Mouse (Mus musculus) CH12.LX (cell line): ENCODE measurements around the gene Hist1h4k. TPM values are rescaled to one million over a fixed set of nuclear protein-coding genes. Genes with fewer than 3 reads are reported as not detected.

Experiments used
- DNase-seq: peaks from one replicate; pipeline ENCODE4 v3.0.0-alpha.2; 2013; ENCODE audit errors: extremely low read depth
- H3K27ac ChIP-seq: 2 replicates; pipeline ENCODE4 v1.5.1; 2012; ENCODE audit warnings: low read depth, mild to moderate bottlenecking, control low read depth, moderate library complexity; ENCODE audit not compliant: insufficient read depth
- H3K27me3 ChIP-seq: replicated peaks from 2 replicates; pipeline ENCODE3; 2012; ENCODE audit warnings: inconsistent platforms
- H3K36me3 ChIP-seq, 2 experiments: replicated peaks in 1 of 2; 2 replicates each; pipeline versions ENCODE3 to v1.6.1; 2012; ENCODE audit warnings: inconsistent platforms in 1 of 2, low read length in 1 of 2, mild to moderate bottlenecking in 1 of 2, mixed read lengths in 1 of 2, moderate library complexity in 1 of 2; ENCODE audit not compliant: control insufficient read depth in 1 of 2, insufficient read depth in 1 of 2
- H3K4me1 ChIP-seq, 2 experiments: 2 replicates each; pipeline ENCODE4 v1.6.1; 2012; ENCODE audit warnings: inconsistent platforms in 1 of 2, moderate library complexity in 1 of 2; ENCODE audit not compliant: insufficient read depth in 2 of 2, control insufficient read depth in 1 of 2
- H3K4me2 ChIP-seq: 2 replicates; pipeline ENCODE4 v1.6.1; 2012; ENCODE audit warnings: low read depth, mild to moderate bottlenecking, control low read depth; ENCODE audit not compliant: poor library complexity, insufficient read depth, severe bottlenecking
- H3K4me3 ChIP-seq, 3 experiments: fragments of 150-350 bp in 1 of 3; sonication (generic) in 1 of 3; replicated peaks in 1 of 3; 2 replicates each; pipeline versions ENCODE3 to v1.5.1; 2011 to 2012; ENCODE audit warnings: low read depth in 2 of 3, low read length in 2 of 3, mild to moderate bottlenecking in 2 of 3, moderate library complexity in 2 of 3, control low read depth in 1 of 3, improper control_type of control experiment in 1 of 3, inconsistent platforms in 1 of 3, mixed read lengths in 1 of 3; ENCODE audit not compliant: poor library complexity in 1 of 3
- H3K79me2 ChIP-seq: replicated peaks from 2 replicates; pipeline ENCODE4 v1.6.1; 2012; ENCODE audit warnings: mild to moderate bottlenecking, moderate library complexity; ENCODE audit not compliant: control insufficient read depth, poor library complexity, insufficient read depth, severe bottlenecking; ENCODE audit errors: extremely low read depth
- H3K9ac ChIP-seq: 2 replicates; pipeline ENCODE4 v1.6.1; 2012; ENCODE audit warnings: low read depth, mild to moderate bottlenecking, control low read depth, moderate library complexity; ENCODE audit not compliant: insufficient read depth
- H3K9me3 ChIP-seq: replicated peaks from 2 replicates; pipeline ENCODE3; 2012; ENCODE audit warnings: low read length, inconsistent platforms, mixed read lengths
- BHLHE40 ChIP-seq: IDR thresholded peaks from 2 replicates; pipeline ENCODE4 v1.6.1; 2011; ENCODE audit warnings: mild to moderate bottlenecking, low read depth, low read length, improper control_type of control experiment
- CHD1 ChIP-seq: IDR thresholded peaks from 2 replicates; pipeline ENCODE4 v1.6.1; 2012; ENCODE audit warnings: low read depth, low read length, improper control_type of control experiment, inconsistent platforms
- CHD2 ChIP-seq: IDR thresholded peaks from 2 replicates; pipeline ENCODE4 v1.6.1; 2011; ENCODE audit warnings: low read length, improper control_type of control experiment
- E2F4 ChIP-seq: IDR thresholded peaks from 2 replicates; pipeline ENCODE4 v1.6.1; 2011; ENCODE audit warnings: low read depth, low read length, improper control_type of control experiment; ENCODE audit not compliant: insufficient replicate concordance
- ETS1 ChIP-seq: conservative IDR thresholded peaks from 2 replicates; pipeline ENCODE4 v1.6.1; 2012; ENCODE audit warnings: low read depth, mild to moderate bottlenecking, inconsistent platforms, low read length, improper control_type of control experiment, moderate library complexity
- HCFC1 ChIP-seq: IDR thresholded peaks from 2 replicates; pipeline ENCODE4 v1.6.1; 2012; ENCODE audit warnings: low read depth, mild to moderate bottlenecking, inconsistent platforms, low read length, improper control_type of control experiment
- KAT2A ChIP-seq: IDR thresholded peaks from 2 replicates; pipeline ENCODE4 v1.6.1; 2012; ENCODE audit warnings: low read length, improper control_type of control experiment, inconsistent platforms; ENCODE audit not compliant: insufficient replicate concordance
- MAFK ChIP-seq: IDR thresholded peaks from 2 replicates; pipeline ENCODE4 v1.6.1; 2011; ENCODE audit warnings: low read length, improper control_type of control experiment; ENCODE audit not compliant: insufficient replicate concordance
- MAZ ChIP-seq: IDR thresholded peaks from 2 replicates; pipeline ENCODE4 v1.6.1; 2012; ENCODE audit warnings: low read depth, mild to moderate bottlenecking, inconsistent platforms, low read length, improper control_type of control experiment, moderate library complexity
- MEF2A ChIP-seq: IDR thresholded peaks from 2 replicates; pipeline ENCODE4 v1.6.1; 2014; ENCODE audit warnings: low read depth, mild to moderate bottlenecking, inconsistent platforms, low read length, improper control_type of control experiment, borderline replicate concordance
- MXI1 ChIP-seq: IDR thresholded peaks from 2 replicates; pipeline ENCODE4 v1.6.1; 2011; ENCODE audit warnings: mild to moderate bottlenecking, low read depth, low read length, improper control_type of control experiment
- POLR2A ChIP-seq: IDR thresholded peaks from 2 replicates; pipeline ENCODE4 v1.6.1; 2011; ENCODE audit warnings: low read depth, mild to moderate bottlenecking, improper control_type of control experiment, low read length
- POLR2AphosphoS2 ChIP-seq: IDR thresholded peaks from 2 replicates; pipeline ENCODE4 v1.6.1; 2011; ENCODE audit warnings: low read depth, low read length, improper control_type of control experiment
- RAD21 ChIP-seq: IDR thresholded peaks from 2 replicates; pipeline ENCODE4 v1.6.1; 2011; ENCODE audit warnings: low read depth, mild to moderate bottlenecking, low read length, improper control_type of control experiment, moderate library complexity
- RCOR1 ChIP-seq: conservative IDR thresholded peaks from 2 replicates; pipeline ENCODE4 v1.6.1; 2012; ENCODE audit warnings: low read depth, mild to moderate bottlenecking, inconsistent platforms, low read length, improper control_type of control experiment
- SIN3A ChIP-seq: IDR thresholded peaks from 2 replicates; pipeline ENCODE4 v1.6.1; 2012; ENCODE audit warnings: low read length, improper control_type of control experiment, inconsistent platforms
- SMC3 ChIP-seq: IDR thresholded peaks from 2 replicates; pipeline ENCODE4 v1.6.1; 2011; ENCODE audit warnings: low read depth, low read length, improper control_type of control experiment
- TBP ChIP-seq: conservative IDR thresholded peaks from 2 replicates; pipeline ENCODE4 v1.6.1; 2011; ENCODE audit warnings: low read depth, low read length, improper control_type of control experiment
- TCF12 ChIP-seq: IDR thresholded peaks from 2 replicates; pipeline ENCODE4 v1.6.1; 2014; ENCODE audit warnings: low read depth, mild to moderate bottlenecking, inconsistent platforms, low read length, improper control_type of control experiment
- USF2 ChIP-seq: conservative IDR thresholded peaks from 2 replicates; pipeline ENCODE4 v1.6.1; 2011; ENCODE audit warnings: low read depth, low read length, improper control_type of control experiment
- ZC3H11A ChIP-seq: IDR thresholded peaks from 2 replicates; pipeline ENCODE4 v1.6.1; 2012; ENCODE audit warnings: low read depth, mild to moderate bottlenecking, inconsistent platforms, low read length, improper control_type of control experiment
- ZKSCAN1 ChIP-seq: IDR thresholded peaks from 2 replicates; pipeline ENCODE4 v1.6.1; 2012; ENCODE audit warnings: low read depth, inconsistent platforms, low read length, improper control_type of control experiment, borderline replicate concordance
- ZNF384 ChIP-seq: IDR thresholded peaks from 2 replicates; pipeline ENCODE4 v1.6.1; 2012; ENCODE audit warnings: low read depth, low read length, improper control_type of control experiment, inconsistent platforms
- dilution Hi-C: fragments of 300-500 bp; cut with MboI; formaldehyde crosslinking; loops from 2 replicates; pipeline ENCODE4 v1.14.3; 2020; ENCODE audit warnings: low sequenced_read_pairs; ENCODE audit not compliant: extremely low pct_unique_long_range_greater_than_20kb, extremely low pct_ligation_motif_present
- in situ Hi-C: fragments of 300-500 bp; cut with MboI; formaldehyde crosslinking; loops from 3 replicates; pipeline ENCODE4 v1.14.3; 2019; ENCODE audit warnings: low sequenced_read_pairs, low pct_ligation_motif_present, low pct_unique_long_range_greater_than_20kb, mixed read lengths
- polyA plus RNA-seq: library from polyadenylated mRNA; unstranded; fragments of >175 nt; gene quantifications from 2 replicates; pipeline ENCODE4 v1.2.1, GENCODE M21; 2012; ENCODE audit warnings: low read depth; ENCODE audit not compliant: insufficient read length
- total RNA-seq, 2 experiments: library from RNA; depleted of rRNA; stranded (reverse); fragments of 300-350 nt in 1 of 2; fragments of >200 nt in 1 of 2; gene quantifications; 2 replicates each; pipeline ENCODE4 v1.2.3; 2012 to 2014

Gene Hist1h4k
- total and polyA plus RNA-seq, 3 experiments, result 13.2 to 4,319 (median 25.4) TPM

DNA sequence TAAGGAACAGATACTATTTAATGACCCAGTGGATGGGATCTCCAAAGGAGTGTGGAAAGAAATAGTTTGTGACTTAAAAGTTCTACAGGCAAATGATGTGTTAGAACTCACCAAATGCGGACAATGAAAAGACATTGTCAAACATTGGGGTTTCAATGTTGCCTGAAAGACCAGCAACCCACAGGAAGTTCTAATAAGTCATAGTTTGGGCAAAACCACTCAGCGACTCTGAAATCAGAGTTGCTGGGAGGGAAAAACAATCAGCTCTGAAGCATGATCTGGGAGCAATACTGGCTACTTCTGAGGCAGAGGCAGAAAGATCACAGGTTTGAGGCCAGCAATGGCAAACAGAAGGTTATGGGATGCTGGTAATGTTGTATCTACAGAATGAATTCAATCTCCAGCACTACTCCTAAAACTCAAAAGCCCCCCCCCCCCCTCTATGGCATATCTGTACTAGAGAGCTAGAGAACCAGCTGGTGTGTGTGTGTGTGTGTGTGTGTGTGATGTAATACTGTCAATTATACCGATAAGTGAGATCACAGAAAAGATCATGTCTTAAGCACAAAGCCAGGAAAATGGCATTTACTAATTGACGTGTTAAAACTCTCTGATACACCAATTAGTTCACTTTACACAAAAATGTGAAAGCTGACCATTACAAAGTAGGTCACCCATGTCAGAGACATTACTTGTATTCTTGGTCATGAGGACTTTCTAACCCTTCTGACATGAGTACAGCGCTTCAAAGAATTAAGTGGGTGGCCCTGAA is 732 bp downstream of the Hist1h4k start:
- in situ Hi-C loops, result loop anchor here (10.0 to 25.0 kb wide), 2 partner anchors 285 to 1813 kb away; partner anchors contain the start of genes Hist1h1d, Hist1h2ad, Hist1h2ae and Hist1h2ah
- H3K4me1 ChIP-seq, result peaks cover 0 to 14% of the 10 kb centered on the region in 2 experiments; a peak in 2 of 4 replicates
- H3K9ac ChIP-seq, result peak overlapping the region; percentile 86
- DNase-seq, result peak; percentile 67
- H3K27me3 ChIP-seq, result no peaks in the 10 kb centered on the region
- peak; percentile 46 for TF ChIP-seq USF2
- TF ChIP-seq RAD21, result no peak
- peak; percentile 64 for TF ChIP-seq CHD1
- TF ChIP-seq POLR2AphosphoS2, result peak; percentile 99
- TF ChIP-seq ZNF384, result no peak
- no peak for TF ChIP-seq CHD2
- TF ChIP-seq SMC3, result peak; percentile 16; the same call in 1 of the 2 replicates
- TF ChIP-seq MAFK, result no peak
- TF ChIP-seq MXI1, result no peak; the same call in 1 of the 2 replicates
- 0 out of 2 replicates have a peak, but pooled peaks have one; percentile 18 for TF ChIP-seq MAZ
- TF ChIP-seq POLR2A, result peak; percentile 91
- 0 out of 2 replicates have a peak, but pooled peaks have one; percentile 8 for TF ChIP-seq HCFC1
- no peak for TF ChIP-seq ZC3H11A
- 0 out of 2 replicates have a peak, but pooled peaks have one; percentile 18 for TF ChIP-seq TBP
- 0 out of 2 replicates have a peak, but pooled peaks have one; percentile 65 for TF ChIP-seq E2F4
- peak overlapping the region; percentile 85 for H3K4me2 ChIP-seq
- H3K9me3 ChIP-seq, result no peaks in the 10 kb centered on the region
- H3K79me2 ChIP-seq, result no peaks in the 10 kb centered on the region
- no peaks in the 10 kb centered on the region for H3K36me3 ChIP-seq
- H3K27ac ChIP-seq, result peak overlapping the region; percentile 73
- dilution Hi-C loops, result no loop called here
- peak overlapping the region; percentile 53 to 69 (median 55) for H3K4me3 ChIP-seq

GRCm38 (mm10) chr13:21745006-21745405 is 5.3 kb downstream of the Hist1h4k start:
- H3K4me2 ChIP-seq, result no peak overlapping the region
- H3K27me3 ChIP-seq, result no peaks in the 10 kb centered on the region
- no peaks in the 10 kb centered on the region for H3K79me2 ChIP-seq
- TF ChIP-seq CHD1, result no peak
- TF ChIP-seq KAT2A, result no peak
- TF ChIP-seq MEF2A, result no peak
- TF ChIP-seq RAD21, result no peak
- TF ChIP-seq SMC3, result no peak
- TF ChIP-seq ETS1, result no peak
- TF ChIP-seq SIN3A, result no peak
- TF ChIP-seq RCOR1, result no peak
- no peak for TF ChIP-seq BHLHE40
- no peak for TF ChIP-seq ZKSCAN1
- no peak for TF ChIP-seq USF2
- TF ChIP-seq ZC3H11A, result no peak
- no peak for TF ChIP-seq TCF12
- no peaks in the 10 kb centered on the region for H3K9me3 ChIP-seq
- no peaks in the 10 kb centered on the region; a peak in 1 of 4 replicates for H3K4me1 ChIP-seq
- in situ Hi-C loops, result loop anchor here (10.0 to 25.0 kb wide), 2 partner anchors 290 to 1817 kb away; partner anchors contain the start of genes Hist1h1d, Hist1h2ad, Hist1h2ae and Hist1h2ah
- H3K27ac ChIP-seq, result no peak overlapping the region
- DNase-seq, result no peak
- H3K9ac ChIP-seq, result no peak overlapping the region
- H3K36me3 ChIP-seq, result no peaks in the 10 kb centered on the region
- H3K4me3 ChIP-seq, result no peak overlapping the region
- dilution Hi-C loops, result no loop called here
